Mouse (Mus musculus): ENCODE results near the gene Aars. TPM values are rescaled to one million over a fixed set of nuclear protein-coding genes. Genes with fewer than 3 reads are reported as not detected.
"Not testable (repeated sequence)": the region's sequence is repeated elsewhere in the genome, so short reads cannot be mapped to it uniquely, and the experiment has no call there.

Aars gene
- total RNA-seq, 2 experiments from 2014 or later, result 96.8 to 107 TPM

DNA sequence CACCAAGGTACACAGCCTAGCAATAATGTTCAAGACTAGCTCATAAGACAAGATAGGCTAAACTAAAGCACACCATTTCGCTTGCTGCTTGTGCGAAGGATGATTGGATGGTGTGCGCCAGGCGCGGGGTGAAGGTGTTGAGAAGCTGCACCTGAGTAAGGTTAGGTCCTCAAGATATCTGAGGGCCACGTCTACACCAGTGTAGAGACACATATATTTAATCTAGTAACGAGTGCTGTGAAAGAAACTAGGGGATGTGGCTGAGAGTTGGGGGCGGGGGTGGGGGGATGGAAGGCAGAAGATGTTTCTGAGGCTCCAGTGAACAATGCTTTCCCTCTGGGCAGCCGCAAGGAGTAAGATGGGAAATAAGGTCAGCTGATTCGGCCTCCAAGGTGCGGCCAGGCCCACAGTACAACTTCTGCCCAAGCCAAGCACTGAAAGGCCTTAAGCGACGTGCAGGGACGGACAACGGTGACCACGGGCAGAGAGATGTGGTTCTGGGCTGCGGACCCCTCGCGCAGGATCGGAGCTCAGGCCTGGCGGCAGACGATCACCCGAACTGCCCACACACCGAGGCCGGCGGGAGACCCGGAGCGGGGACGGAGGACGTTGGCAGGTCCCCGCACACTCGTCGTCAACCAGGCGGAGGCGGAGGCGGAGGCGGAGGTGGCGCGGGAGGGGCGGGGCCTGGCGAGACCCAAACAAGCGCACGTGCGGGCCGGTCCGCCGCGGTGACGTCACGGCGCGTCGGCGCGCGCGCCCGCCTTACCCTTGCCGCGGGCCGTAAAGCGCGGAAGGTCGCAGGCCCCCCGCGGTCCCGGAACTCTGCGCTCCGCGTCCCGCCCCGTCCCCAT lies 61.1 kb downstream of the Aars start, which contains the start of gene Pdpr:
TSS of gene Pdpr (plus strand) at position 766 of the 854 bp plus-strand sequence.
- peak; percentile 87 to 90 for DNase-seq (ENCODE audit: low spot score in 2 of 2)

DNA sequence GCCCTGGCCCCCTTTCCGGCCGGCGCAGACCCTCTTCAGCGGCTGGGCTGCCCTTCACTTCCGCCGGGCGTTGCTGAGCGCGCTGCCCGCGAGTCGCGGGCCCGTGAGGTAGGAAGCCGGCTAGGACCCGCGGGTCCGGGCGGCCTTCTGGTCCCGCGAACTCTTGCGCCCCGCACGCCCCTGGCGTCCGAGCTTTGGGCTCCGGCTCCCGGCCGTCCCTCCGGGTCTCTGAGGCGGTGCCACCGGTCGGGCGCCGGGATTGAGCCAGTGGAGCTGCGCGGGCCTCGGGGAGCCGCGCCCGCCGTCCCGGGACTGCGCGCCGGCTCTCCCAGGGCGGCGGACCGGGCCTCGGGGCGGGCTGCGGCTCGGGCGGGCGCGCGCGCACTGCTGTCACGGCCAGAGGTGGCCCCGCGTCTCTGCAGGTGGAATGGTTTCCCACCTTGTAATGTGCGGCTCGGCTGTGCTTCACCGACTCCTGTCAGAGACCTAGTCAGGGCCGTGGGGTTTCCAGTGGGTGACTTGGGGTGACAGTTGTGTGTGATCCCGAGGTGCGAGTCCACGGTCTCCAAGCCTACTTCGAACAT lies 61.9 kb downstream of the Aars start:
- not testable (repeated sequence) for DNase-seq (ENCODE audit: low spot score in 2 of 2)

Small RNA genes lying within 50 kb of the gene (microRNA-seq; reads per million reads assigned to microRNA genes)
- gene Gm24103, result 0 reads per million in 2 experiments
- 0 reads per million in 2 experiments for gene Mir3473d

Other genes starting within 250 kb of the Aars start
- gene Il34, start 227.2 kb upstream of the Aars start, total RNA-seq (2021), result 10 to 100 TPM; 65.2 to 75.8 TPM
- 10 to 100 TPM; 60.8 to 65.7 TPM for gene Cog4, start 186.5 kb upstream of the Aars start, total RNA-seq (2021)
- 10 to 100 TPM; 59.2 to 61.3 TPM for gene Sf3b3, start 186.4 kb upstream of the Aars start, total RNA-seq (2021)
- gene Fuk, start 130.7 kb upstream of the Aars start, total RNA-seq (2021), result 10 to 100 TPM; 16.9 to 18.1 TPM
- 10 to 100 TPM; 92.7 to 95.8 TPM for gene St3gal2, start 113.2 kb upstream of the Aars start, total RNA-seq (2021)
- 10 to 100 TPM; 33.1 to 37.2 TPM for gene Ddx19a, start 35.3 kb upstream of the Aars start, total RNA-seq (2021)
- 10 to 100 TPM; 23.2 to 24.5 TPM for gene Ddx19b, start 1.4 kb upstream of the Aars start, total RNA-seq (2021)
- not detected for gene Exosc6, start 23.2 kb downstream of the Aars start, total RNA-seq (2021)
- 1 to 10 TPM; 1.5 to 2.1 TPM for gene Clec18a, start 59.3 kb downstream of the Aars start, total RNA-seq (2021)
- gene Pdpr, start 61.5 kb downstream of the Aars start, total RNA-seq (2021), result 10 to 100 TPM; 26.9 to 30.3 TPM
- 100 to 1,000 TPM; 129 TPM for gene Glg1, start 226.1 kb downstream of the Aars start, total RNA-seq (2021)

All from layer of hippocampus, postnatal 14 days (tissue).